Mouse (Mus musculus) kidney, postnatal 36 days (tissue): ENCODE measurements at regions not wholly inside any gene's neighbourhood (a gene's known extent, or its start where the extent isn't known, plus 50 kb on each side); places are given as distances from the start of the nearest gene placed in this dataset.
A peak's percentile ranks its signal among the peaks of the same experiment; 100 is the strongest.
"Not testable (repeated sequence)": the region's sequence is repeated elsewhere in the genome, so short reads cannot be mapped to it uniquely, and the experiment has no call there.

ENCODE experiments used
- DNase-seq, 2 experiments: peaks; one replicate each; pipeline ENCODE4 v3.0.0; 2021 to 2022; ENCODE audit warnings: mixed read lengths in 2 of 2

- DNase-seq: no peak
These were observed 691.3 kb downstream of the Dad1 start for GRCm38 (mm10) chr14:53562606-53563005.

GRCm38 (mm10) chr14:53560146-53560545 is 693.8 kb downstream of the Dad1 start:
- not testable (repeated sequence) for DNase-seq

- not testable (repeated sequence) for DNase-seq
These were observed 694.5 kb downstream of the Dad1 start for GRCm38 (mm10) chr14:53559386-53559920.

GRCm38 (mm10) chr14:53553771-53554170 is 700.1 kb downstream of the Dad1 start:
- DNase-seq: no peak

- peak in 1 of 2 experiments; percentile 21 for DNase-seq
These were observed 706.5 kb downstream of the Dad1 start for GRCm38 (mm10) chr14:53547365-53547764.

GRCm38 (mm10) chr14:53545351-53545750 is 708.6 kb downstream of the Dad1 start:
- no peak for DNase-seq

GRCm38 (mm10) chr14:53541640-53542039 is 712.3 kb downstream of the Dad1 start:
- DNase-seq: peak; percentile 0 to 50

GRCm38 (mm10) chr14:53537895-53538294 is 716.0 kb downstream of the Dad1 start:
- not testable (repeated sequence) for DNase-seq

- DNase-seq: not testable (repeated sequence)
These were observed 730.5 kb downstream of the Dad1 start for GRCm38 (mm10) chr14:53523430-53523829.

GRCm38 (mm10) chr14:53518954-53519353 is 735.0 kb downstream of the Dad1 start:
- DNase-seq: not testable (repeated sequence)

GRCm38 (mm10) chr14:53516623-53517238 is 737.2 kb downstream of the Dad1 start:
- DNase-seq: not testable (repeated sequence)

GRCm38 (mm10) chr14:53505389-53505788 is 748.5 kb downstream of the Dad1 start:
- DNase-seq: peak; percentile 15 to 65

- DNase-seq: not testable (repeated sequence)
These were observed 765.5 kb downstream of the Dad1 start for GRCm38 (mm10) chr14:53488383-53488782.

- DNase-seq: not testable (repeated sequence)
These were observed 766.3 kb downstream of the Dad1 start for GRCm38 (mm10) chr14:53487611-53488010.

GRCm38 (mm10) chr14:53474170-53474569 is 779.7 kb downstream of the Dad1 start:
- not testable (repeated sequence) for DNase-seq

- DNase-seq: not testable (repeated sequence)
These were observed 793.1 kb downstream of the Dad1 start for GRCm38 (mm10) chr14:53460790-53461189.

- no peak for DNase-seq
These were observed 799.9 kb downstream of the Dad1 start for GRCm38 (mm10) chr14:53454001-53454400.

- DNase-seq: not testable (repeated sequence)
These were observed 814.3 kb downstream of the Dad1 start for GRCm38 (mm10) chr14:53439643-53440042.

- not testable (repeated sequence) for DNase-seq
These were observed 823.8 kb downstream of the Dad1 start for GRCm38 (mm10) chr14:53430130-53430529.

- not testable (repeated sequence) for DNase-seq
These were observed 825.5 kb downstream of the Dad1 start for GRCm38 (mm10) chr14:53428447-53428846.

GRCm38 (mm10) chr14:53427636-53428035 is 826.3 kb downstream of the Dad1 start:
- not testable (repeated sequence) for DNase-seq

GRCm38 (mm10) chr14:53416955-53417354 is 836.9 kb downstream of the Dad1 start:
- peak in 1 of 2 experiments; percentile 8 for DNase-seq

- not testable (repeated sequence) for DNase-seq
These were observed 846.2 kb downstream of the Dad1 start for GRCm38 (mm10) chr14:53407500-53408227.

GRCm38 (mm10) chr14:53390307-53390706 is 863.6 kb downstream of the Dad1 start:
- not testable (repeated sequence) for DNase-seq
